Mouse (Mus musculus) cerebellum, postnatal 25 days (tissue): Measurements from ENCODE around the gene Shkbp1.

Experiments used
- DNase-seq, 2 experiments: peaks; one replicate each; pipeline ENCODE4 v3.0.0; 2021; ENCODE audit warnings: mixed read lengths in 2 of 2

Gene Shkbp1

DNA sequence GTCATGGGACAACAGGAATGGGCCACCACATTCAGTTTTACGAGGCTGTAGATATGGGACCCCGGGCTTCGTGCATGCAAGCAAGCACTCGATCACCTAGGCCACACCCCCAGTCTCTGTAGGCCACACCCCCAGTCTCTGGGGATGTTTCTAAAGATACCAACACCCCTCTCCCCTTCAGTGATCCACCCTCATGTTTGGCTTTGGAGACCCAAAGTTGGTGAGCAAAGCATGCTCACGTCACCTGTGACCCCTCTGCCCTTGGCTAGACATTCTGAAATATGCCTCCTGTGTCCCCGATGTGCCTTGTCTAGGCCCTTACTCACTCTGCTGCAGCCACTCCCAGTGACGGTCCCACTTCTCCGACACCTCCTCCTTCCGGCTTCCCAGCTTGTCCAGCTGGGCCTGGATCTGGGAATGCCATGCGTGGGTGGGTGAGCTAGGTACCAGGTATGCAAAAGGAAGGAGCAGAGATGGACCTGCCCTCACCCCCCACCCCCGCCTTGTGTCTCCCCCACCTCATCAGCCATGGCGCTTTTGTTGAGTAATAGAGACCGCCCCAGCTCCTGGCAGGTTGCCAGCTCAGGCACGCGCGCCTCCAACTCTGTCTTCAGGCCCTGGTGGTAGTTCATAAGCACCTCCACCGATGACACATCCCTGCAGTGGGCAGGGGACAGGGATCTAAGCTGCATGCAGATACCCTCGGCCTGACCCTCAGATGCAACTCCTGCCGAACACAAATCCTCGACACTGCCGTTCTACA is 10.4 kb upstream of the Shkbp1 start:
- DNase-seq = peak in 1 of 2 experiments; percentile 60

DNA sequence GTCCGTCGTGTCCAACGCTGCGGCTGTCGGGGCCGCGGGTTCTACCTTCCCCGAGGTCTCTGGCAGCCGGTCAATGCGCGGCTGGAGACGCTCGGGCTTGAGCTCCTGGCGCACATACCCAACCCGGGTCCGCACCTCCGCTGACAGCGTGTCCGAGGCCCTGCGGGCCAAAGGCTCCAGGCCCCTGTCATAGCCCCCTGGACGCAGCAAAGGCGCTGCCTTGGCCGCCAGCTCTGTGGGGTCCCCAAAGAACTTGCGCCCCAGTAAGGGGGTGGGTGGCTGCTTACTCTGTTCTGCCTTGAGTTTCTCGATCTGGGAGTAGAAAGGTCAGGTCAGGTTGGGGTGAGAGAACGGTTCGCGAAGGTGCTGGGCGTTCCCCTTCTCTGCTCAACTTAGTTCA is 8.6 kb upstream of the Shkbp1 start:
- DNase-seq = peak; percentile 35 to 50

DNA sequence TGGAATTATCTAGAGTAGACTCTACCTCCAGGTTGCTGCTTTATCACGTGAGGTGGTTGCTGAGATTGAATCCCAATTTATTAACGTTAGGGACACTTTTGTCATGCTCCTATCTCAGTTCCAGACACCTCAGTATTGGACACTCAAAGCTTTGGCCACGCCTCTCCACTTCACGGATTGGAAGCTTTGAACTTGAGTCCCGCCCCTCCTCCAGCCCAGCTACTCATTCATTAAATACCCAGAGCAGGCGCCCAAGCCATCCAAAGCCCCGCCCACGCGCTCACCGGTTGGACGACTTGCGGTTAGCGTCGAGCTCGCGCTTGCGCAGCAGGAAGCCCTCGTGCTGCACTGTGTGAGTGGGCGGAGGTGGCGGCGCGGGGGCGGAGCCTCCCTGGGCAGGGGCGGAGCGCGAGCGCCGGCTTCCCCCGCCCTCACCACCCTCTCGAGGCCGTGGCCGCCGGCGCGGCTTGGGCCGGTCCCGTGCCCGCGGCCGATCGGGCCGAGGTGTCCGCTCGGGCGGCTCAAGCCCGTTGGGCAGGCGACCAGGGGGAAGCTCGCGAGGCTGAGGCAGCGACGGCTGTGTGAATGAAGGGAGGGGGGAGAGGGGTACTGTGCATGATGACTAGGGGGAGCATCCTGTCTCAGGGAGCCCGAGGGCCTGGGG is 5.6 kb upstream of the Shkbp1 start:
- DNase-seq = peak; percentile 97 to 99

DNA sequence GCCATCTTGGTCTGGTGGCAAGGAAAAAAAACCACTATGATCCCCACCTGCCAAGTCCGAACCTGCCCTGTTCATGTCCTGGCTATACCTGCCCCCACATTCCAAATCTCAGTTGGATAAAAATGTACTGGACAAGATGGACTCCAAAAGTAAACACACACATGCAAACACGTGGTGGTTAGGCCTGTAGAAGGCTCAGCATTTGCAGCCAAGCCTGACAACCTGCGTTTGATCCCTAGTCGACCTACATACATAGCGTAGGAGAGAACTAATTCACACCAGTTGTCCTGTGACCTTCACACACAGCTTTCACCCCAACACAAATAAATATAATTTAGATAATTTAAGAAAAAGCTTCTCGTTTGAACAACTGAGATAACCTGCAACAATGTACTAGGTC is 4.9 kb upstream of the Shkbp1 start:
- DNase-seq = no peak

DNA sequence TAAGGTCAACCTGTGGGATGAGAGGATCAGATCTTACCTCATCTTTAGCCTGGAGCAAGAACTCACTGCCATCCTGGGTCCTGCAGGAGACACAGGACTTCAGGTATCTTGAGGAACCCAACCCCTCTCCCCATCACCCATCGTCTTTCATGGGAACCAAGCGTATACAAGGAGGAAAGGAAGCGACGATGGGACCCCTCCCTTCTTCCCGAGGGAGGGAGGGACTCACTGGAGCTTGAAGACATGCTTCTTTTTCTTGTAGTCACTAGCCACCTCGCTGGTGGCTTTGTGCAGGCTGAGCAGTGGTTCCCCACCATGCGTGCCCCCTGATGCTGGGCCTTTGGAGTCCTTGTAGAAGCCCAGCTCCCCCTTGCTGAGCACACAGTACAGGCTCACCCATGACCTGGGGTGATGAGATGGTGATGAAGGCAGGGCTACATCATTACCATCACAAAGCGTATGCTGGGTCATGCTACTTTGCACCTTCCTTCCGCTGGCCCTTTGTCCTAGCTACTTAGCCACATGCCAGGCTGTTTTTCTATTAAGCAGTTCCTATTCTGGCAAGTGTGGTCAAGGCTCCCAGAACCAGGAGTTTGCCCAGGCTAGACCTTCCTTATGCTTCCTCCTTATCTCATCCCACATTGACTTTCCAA is 4.0 kb upstream of the Shkbp1 start:
- no peak for DNase-seq

DNA sequence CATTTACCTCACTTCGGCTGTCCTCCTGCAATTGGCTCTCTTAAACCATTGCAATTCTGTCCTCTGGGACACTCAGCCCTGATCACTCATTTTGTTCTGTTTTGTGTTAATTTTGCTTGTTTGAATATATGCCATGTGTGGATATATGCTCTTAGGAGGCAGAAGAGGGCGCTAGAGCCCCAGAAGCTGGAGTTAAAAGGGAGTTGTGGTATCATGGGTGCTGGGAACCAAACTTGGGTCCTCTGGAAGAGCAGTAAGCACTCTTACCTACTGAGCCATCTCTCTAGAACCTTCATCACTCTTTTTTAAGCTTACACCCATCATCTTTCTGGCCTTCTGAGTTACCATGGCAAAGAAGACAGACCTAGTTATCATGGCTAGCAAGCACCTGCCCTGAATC is 3.3 kb upstream of the Shkbp1 start:
- DNase-seq = no peak

DNA sequence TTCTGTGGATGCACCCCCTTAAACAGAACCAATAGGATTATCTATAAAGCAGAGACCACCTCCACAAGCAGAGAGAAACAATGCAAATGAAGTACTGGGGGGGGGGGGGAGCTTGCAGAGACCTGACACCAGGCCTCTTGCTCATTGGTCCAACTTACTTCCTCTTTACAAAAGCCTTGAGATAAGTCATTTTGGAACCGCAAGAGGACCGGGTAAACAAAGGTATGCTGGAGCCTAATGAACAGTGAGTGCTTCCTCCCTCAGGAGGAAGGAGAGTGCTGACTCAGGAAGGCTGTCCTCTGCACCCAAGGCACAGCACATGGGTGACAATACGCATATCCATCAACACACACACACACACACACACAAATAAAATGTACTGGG is 1.8 kb upstream of the Shkbp1 start:
- DNase-seq = no peak

DNA sequence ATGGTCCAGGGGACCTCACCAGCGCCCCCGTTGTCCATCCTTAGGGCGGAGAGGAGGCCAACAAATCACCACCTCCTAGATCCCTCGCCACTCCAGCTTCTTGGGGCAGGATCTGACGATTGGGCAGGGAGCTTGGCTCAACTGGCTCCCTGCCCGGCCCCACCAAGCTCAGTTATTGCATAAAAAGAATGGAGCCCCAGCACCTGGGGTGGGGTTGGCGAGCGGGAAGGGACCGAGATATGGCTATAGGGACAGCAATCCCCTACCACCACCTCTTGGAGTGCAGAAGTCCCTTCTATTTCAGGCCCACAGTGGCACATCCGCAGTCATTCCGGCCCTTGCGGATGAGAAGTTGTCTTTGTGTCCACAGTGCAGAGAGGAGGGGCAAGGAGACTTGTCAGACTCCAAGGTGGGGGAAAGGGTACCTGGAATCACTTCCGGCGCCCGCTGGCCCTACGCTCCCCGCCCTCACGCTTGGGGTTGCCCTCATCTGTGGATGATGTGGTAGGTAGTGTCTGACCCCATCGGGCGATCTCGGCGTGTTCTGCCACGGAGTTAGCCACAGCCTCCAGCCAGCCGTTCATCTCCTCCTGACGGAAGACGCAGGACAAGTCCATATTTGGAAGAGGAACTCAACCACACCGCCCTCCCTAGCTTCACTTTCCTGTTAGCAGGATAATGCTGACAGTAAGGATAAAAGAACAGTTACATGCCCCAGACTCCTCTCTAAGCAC is 1.2 kb upstream of the Shkbp1 start, which contains the start of gene Gm20479:
TSS of gene Gm20479 (minus strand) at position 559 of the 734 bp plus-strand sequence.
- no peak for DNase-seq

DNA sequence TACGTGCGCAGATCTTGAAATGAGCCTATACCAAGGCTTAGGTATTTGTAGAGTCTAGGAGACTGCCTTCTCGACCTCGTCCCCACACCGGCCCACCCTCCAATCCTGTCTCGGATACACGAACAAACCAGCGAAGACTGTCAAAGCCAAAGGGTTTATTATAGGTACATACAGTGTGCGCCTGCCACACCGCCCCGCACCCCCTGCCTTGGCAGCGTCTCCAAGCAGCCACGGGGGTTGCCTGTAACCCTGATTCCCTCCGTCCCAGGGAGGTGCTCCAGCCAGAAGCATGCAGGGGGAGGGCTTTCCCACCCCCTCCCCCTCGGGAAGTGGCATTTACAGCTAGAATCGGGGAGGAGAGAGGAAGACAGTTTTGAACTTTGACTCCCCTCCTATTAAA is 429 bp upstream of the Shkbp1 start:
- DNase-seq = peak; percentile 44 to 64

DNA sequence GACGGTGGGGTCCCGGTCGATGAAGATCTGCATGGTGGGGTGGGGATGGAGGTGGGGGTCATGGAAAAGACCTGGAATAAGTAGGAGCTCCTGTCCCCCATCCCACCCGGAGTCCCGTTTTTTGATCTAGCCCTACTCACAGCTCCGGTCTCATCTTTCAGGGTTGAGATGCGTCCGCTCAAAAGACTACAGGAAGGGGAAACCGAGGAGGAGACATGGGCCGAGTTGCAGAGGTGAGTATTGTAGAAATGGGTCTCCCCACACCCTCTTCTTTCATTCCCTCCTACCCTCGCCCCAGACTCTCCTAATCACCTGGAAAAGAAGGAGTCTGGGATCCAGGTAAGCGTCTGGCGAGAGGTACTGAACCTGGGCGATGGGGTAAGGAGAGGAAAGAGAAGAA is 558 bp downstream of the Shkbp1 start:
- DNase-seq = no peak

DNA sequence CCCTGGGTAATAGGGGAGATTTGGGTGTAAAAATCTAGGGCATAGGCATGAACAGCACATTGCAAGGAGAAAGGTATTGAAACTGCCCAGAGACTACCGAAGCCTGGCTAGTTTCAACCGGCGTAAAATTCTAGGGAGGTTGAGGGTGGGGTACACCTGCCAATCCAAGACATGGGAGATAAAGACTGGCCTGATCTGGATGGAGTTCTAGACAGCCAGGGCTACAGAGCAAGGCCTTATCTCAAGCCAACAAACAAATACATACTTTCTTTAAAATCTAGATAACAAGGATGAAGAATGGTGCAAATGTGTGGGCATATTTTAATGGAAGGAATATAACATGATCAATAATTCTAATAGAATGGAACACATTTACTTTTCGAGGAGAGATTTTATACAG is 1.0 kb downstream of the Shkbp1 start:
- DNase-seq = no peak

DNA sequence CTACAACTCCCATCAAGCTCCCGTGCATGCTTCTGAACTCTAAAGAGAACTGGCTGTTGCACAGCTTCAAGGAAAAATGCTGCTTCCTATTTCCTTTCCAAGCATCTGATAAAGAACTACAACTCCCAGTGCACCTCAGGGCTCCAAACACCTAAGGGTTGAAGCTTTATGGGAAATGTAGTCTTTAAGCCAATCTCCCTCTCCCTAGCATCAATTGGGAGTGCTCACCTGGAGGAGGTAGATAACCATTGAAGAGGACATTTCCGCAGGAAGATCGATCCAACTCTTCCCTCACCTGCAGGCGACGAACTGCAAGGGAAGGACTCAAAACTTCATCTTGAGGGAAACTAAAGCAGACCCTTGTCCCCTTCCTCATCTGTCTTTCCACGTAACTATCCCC is 1.7 kb downstream of the Shkbp1 start:
- DNase-seq = no peak

DNA sequence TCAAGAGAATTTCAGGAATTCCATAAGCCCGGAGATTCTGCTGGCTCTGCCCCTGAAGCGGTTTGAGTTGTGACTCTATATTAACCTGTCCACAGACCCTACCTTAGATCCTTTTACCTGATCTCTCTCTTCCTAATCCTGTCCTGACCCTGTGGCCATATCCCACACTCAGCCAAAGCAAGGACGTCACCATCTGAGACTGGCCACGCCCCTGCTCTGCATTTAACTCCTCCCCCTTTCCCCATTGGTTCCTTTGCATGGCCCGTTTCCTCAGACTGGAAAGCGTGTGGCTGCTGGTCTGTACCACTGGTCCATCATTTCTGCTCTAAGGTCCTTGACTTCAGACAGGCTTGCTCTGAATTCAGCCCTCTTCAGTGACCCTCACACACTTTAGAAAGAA is 10.4 kb downstream of the Shkbp1 start:
- DNase-seq = no peak

DNA sequence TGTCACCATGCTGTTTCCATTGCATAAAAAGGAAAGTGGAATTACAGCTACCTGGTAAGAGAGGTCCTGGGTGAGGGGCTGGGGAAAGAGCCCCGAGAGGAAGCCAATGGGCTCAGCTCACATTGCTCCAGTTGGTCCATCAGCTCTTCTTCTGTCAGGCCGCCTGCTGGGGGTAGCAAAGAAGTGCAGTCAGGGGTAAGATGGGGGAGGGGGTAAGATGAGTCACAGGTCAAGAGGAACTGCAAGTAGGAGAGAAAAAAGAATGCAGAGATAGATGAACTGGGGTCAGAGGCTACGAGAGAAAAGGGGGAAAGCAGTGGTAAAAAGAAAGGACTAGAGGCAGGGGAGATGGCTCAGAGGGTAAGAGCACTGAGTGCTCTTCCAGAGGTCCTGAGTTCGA is 13.2 kb downstream of the Shkbp1 start:
- peak in 1 of 2 experiments; percentile 4 for DNase-seq

DNA sequence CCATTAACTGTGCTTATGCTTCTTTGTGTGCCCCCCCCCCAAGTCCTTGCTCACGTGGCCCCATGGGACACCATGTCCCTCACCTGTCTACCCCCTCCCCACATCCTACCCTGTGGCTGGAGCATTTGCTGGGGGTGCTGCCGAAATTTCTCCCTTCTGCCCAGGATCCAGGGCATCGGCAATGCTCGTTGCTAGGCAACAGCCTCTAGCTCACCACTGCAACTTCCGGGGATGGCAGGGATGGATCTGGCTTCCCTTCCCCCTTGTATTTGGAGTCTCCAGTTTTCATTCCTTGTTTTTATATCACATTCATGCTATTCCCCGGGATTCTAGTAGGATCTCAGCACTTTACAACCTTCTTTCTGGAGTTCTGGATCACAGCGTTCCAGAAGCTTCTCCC is 16.3 kb downstream of the Shkbp1 start:
- no peak for DNase-seq

DNA sequence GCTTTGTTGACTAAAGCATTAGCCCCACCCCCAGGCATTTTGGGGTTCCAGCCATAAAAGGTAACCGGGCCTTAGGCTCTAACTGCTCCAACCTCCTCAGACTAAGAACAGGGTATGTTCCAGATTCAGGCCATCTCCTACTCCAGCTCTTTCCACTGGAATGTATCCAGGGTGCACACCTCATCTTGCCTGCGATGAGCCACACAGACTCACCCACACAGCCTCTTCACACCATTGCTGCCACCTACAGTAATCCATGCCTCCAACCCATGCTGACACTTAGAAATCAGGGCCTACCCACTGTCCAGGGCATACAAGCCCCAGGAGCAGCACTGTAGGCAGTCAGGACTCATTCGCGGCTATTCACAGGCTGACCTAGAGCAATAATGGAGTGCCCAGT is 16.7 kb downstream of the Shkbp1 start:
- no peak for DNase-seq

DNA sequence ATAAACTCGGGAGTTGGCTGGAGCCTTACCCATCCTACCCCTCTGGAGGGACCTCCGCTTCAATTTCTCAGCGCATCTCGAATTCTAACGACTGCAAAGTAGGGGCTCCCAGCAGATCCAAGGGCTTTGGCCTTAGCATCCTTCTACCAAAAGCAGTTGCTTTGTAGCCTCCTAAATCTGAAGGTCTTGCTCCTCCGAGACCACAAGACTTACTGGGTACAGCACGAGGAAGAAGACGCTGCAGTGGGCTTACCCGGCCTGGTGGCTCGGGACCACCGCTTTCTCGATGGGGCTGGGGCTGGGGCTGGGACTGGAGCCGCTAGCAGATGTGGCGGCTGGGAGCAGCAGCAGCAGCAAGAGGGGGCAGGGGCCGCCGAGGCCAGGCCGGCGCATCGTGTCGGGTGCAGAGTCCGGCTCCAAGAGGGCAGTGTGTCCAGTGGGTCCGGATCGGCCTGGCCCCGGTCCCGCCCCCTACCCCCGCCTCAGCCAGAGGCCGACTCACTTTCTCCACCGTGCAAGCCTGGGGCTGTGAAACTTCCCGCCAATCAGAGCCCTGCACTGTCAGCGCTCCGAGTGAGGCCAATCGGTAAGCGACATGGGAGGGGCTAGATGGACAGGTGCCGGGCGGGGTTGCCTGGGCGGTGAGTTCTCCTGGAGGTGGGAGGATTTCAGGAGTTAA is 18.5 kb downstream of the Shkbp1 start, which contains the start of gene Ltbp4:
TSS of gene Ltbp4 (minus strand) at position 518 of the 679 bp plus-strand sequence.
- peak in 1 of 2 experiments; percentile 56 for DNase-seq

DNA sequence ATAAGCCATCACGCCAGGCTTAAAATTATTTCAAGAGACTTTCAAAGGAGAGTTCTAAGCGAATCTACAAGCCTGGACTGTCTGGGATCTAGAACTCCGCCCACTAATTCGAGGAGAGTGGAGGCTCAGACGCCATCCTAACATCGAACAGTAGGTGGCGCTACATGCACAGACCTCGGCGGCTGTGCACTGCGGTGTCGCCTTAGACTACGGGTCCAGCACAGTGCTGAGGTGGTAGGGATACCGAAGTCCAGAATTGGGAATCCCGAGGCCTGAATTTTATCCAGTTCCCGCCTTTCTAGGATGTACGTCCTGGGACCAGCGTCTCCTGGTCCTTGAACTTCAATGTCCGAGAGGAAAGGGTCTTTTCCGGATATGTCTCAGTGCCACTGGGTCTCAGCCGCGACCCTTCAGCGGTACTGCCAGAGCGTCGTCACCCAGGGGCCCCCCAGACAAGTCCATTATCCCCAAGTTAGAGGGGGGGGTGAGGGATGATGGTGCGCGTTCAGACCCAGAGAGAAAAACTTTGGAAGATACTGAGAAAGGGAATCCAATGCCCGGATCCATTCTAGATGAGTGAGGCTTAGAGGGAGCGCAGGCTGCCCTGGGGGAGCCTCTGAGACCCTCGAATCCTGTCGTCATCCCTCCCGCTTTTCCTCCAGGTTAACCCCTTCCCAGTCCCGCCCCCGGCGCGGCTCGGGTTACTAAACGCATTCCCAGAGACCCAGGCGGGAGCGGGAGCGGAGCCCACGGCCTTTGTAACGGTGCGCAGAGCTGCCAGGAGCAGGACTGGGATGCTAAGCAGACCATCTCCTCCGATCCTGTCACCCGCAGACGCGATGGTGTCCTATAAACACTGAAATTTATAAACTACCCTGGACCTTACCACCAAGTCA is 19.6 kb downstream of the Shkbp1 start:
- DNase-seq = peak; percentile 93 to 96

DNA sequence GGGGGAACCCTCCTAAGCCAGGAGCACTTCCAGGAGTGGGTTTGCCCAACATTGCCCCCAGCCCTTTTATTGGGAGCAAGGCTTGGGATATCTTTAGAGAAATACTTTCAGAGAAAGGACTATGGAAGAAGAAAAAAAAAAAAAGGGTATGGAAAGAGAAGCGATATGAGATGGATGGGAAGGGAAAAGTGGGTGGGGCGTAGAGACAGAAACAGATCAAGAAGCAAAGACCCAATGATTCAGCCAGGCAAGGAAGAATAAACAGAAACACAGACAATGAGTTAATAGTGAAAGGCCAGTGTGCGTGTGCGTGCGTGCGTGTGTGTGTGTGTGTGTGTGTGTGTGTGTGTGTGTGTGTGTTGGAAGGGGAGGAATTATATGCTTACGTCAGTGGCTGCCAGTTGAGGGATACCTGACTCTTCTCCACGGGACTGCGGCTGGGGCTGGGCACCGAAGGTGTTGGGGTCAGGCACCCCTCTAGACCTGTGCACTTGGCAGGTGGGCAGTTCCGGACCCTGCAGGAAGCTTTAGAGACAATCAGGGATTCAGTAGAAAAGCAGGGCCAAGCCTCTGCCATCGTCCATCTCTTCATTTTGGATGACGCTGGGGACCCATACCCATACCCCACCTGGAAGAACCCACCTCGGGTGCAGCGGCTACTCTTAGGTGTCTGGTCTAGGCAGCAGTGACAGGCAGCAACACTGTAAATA is 20.7 kb downstream of the Shkbp1 start:
- no peak for DNase-seq

DNA sequence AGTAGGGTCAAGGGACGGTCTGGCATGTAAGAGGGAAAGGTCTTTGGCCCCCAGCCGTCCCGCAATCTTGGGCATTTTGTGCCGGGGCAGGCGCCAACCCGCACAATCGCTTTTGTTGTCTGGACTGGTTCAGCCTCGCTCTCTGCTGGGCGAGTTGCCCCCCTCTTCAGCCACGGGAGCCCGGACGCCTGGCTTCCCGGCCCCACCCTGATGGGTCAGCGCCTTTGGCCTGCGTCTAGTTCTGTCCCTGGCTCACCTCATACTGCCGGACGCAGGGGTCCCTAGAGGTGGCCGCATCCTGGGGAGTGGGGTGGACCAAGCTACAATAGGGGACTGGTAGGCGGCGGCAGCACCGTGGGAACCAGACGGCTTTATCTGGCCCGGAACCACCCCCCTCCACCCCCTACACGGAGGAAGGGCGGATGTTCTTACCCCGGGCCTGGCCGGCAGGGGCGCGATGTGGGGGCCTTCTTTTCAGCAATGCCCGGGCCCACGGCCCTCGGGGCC is 21.4 kb downstream of the Shkbp1 start:
- no peak for DNase-seq
